Mouse (Mus musculus) cerebellum, adult 11-12 months (tissue): ENCODE results near the gene Tex35.
A peak's percentile ranks its signal among the peaks of the same experiment; 100 is the strongest.

Experiments
- DNase-seq: peaks from one replicate; pipeline ENCODE4 v3.0.0; 2022

Tex35 gene

GRCm38 (mm10) chr1:157081076-157081804 lies 27.2 kb downstream of the Tex35 start:
- DNase-seq = no peak

GRCm38 (mm10) chr1:157080071-157080470 lies 28.4 kb downstream of the Tex35 start:
- no peak for DNase-seq

- no peak for DNase-seq
Measured at GRCm38 (mm10) chr1:157079384-157080025, 29.0 kb downstream of the Tex35 start.

- DNase-seq = peak; percentile 76
Measured at GRCm38 (mm10) chr1:157076781-157077705, 31.4 kb downstream of the Tex35 start.

DNA sequence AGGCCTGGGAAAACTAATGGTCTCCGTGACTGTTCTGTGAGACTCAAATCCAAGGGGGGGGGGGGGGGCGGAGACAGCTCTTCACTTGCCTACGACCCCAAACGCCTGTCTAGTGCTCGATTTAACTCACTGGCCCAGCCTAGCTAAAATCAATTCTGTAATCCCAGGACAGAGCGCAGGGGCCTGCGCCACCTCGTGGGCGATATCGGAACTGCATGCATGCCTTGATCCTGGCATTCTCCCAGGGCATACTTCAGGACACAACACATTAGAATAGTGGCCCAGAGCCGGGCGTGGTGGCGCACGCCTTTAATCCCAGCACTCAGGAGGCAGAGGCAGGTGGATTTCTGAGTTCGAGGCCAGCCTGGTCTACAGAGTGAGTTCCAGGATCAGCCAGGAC lies 32.2 kb downstream of the Tex35 start:
- DNase-seq = peak; percentile 53

- DNase-seq = no peak
Measured at GRCm38 (mm10) chr1:157074937-157075336, 33.5 kb downstream of the Tex35 start.

DNA sequence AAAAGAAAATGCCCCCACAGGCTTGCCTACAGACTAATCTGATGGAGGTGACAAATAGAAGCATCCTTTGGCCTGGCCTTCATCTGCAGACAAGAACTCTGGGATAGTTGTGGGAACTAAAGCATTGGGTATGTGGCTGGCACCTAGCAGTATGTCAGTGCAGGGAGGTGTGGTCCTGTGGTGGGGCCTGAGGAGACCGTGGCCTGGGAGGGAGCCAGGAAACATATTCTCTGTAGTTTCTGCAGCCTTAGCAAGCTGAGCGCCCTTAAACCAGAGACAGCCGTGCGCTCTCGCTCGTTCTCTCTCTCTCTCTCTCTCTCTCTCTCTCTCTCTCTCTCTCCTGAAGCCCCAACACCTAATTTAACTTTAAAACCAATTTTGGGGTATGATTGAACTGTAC lies 34.1 kb downstream of the Tex35 start:
- no peak for DNase-seq

- DNase-seq = no peak
Measured at GRCm38 (mm10) chr1:157073592-157073991, 34.9 kb downstream of the Tex35 start.

DNA sequence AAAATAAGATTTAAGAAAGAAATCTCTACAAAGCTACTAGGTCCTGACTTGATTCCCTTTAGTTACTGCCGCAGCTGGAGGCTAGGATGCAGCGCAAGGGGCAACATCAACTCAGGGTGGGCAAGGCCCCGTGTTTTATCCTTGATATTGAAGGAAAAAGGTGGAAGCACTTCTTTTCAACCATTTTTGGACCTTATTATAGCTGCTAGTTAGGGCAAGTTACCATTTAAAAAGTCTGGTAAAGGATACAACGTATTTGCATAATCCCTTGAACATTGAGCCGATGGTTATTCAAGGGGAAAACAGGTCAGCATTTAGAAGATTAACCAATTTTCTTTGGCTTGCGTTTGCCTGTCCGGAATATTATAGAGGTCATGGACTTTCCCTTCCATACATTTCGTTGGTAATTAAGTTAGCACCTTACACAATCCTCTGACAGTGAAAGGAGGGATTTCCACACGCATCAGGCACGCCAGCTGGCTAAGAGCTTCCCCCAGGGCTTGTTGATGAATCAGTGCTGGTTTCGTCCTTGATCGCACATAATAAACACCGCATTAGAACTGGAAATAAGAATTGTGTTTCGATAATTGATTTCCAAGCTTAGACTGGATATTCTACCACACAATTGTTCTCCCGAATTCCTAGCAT lies 39.2 kb downstream of the Tex35 start:
- DNase-seq = no peak

- no peak for DNase-seq
Measured at GRCm38 (mm10) chr1:157068316-157068715, 40.2 kb downstream of the Tex35 start.

GRCm38 (mm10) chr1:157065819-157066730 lies 42.4 kb downstream of the Tex35 start:
- DNase-seq = no peak

GRCm38 (mm10) chr1:157063318-157064115 lies 45.0 kb downstream of the Tex35 start:
- no peak for DNase-seq

- no peak for DNase-seq
Measured at GRCm38 (mm10) chr1:157062445-157062825, 46.0 kb downstream of the Tex35 start.

- no peak for DNase-seq
Measured at GRCm38 (mm10) chr1:157061800-157062444, 46.6 kb downstream of the Tex35 start.

GRCm38 (mm10) chr1:157061170-157061569 lies 47.3 kb downstream of the Tex35 start:
- no peak for DNase-seq

GRCm38 (mm10) chr1:157060441-157061135 lies 47.9 kb downstream of the Tex35 start:
- no peak for DNase-seq

- no peak for DNase-seq
Measured at GRCm38 (mm10) chr1:157055901-157056300, 52.6 kb downstream of the Tex35 start.

DNA sequence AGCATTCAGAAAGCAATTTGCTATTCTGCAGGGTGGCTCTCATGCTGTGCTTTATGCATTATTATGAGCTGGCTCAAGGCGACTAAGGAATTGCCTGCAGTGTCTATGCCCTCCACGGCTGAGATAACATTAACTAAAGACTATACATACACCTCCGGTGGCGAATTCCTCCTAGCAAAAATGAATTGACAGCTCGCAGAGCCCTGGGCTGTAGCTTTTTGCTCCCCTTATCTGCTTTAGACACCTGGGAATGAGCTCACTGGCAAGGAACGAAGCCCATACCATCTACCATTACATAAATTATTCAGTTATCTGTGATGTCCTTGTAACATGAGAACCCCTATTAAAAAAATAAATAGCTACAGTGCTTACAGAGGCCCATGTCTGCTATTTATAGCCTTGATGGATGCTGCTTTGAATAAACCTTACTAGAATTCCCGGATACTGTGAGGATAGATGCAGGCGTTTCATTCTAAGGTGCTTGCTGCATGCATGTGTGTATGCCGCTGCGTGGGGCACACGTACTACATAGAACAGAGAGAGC lies 53.1 kb downstream of the Tex35 start:
- DNase-seq = no peak

DNA sequence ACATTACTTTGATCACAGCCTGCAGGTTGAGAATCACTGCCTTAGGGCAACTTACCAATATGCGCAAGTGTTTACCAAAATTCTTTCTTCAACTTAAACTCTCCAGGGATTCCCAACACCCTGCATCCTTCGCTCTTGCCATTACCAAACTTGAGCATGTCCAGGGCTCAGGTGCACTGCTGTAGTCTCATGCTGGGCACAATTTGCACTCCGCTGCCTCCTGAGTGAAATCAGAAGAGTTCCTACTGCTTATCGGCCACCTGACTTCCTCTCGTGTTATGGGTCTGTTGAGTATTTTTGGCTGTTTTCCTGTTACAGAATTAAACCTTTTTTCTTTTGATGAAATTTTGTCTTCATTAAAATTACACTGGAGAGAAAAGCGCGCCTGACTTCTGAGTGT lies 53.8 kb downstream of the Tex35 start:
- no peak for DNase-seq

GRCm38 (mm10) chr1:157049886-157050285 lies 58.6 kb downstream of the Tex35 start:
- no peak for DNase-seq
